Mouse (Mus musculus) kidney, postnatal 10 days (tissue): ENCODE results near the gene Sestd1.
A peak's percentile ranks its signal among the peaks of the same experiment; 100 is the strongest.

Experiments
- DNase-seq: peaks from one replicate; pipeline ENCODE4 v3.0.0; 2021; ENCODE audit warnings: mixed read lengths

Gene Sestd1

GRCm38 (mm10) chr2:77270136-77270535 lies 10.3 kb downstream of the Sestd1 start:
- DNase-seq, result no peak

GRCm38 (mm10) chr2:77268612-77269239 lies 11.7 kb downstream of the Sestd1 start:
- DNase-seq, result no peak

- DNase-seq, result no peak
These were observed 13.5 kb downstream of the Sestd1 start for GRCm38 (mm10) chr2:77266931-77267330.

GRCm38 (mm10) chr2:77266011-77266410 lies 14.4 kb downstream of the Sestd1 start:
- DNase-seq, result peak; percentile 52

- no peak for DNase-seq
These were observed 15.1 kb downstream of the Sestd1 start for GRCm38 (mm10) chr2:77265301-77265700.

- DNase-seq, result no peak
These were observed 15.8 kb downstream of the Sestd1 start for GRCm38 (mm10) chr2:77264550-77264949.

- no peak for DNase-seq
These were observed 16.6 kb downstream of the Sestd1 start for GRCm38 (mm10) chr2:77263477-77264435.

GRCm38 (mm10) chr2:77260134-77260533 lies 20.3 kb downstream of the Sestd1 start:
- DNase-seq, result peak; percentile 30

- no peak for DNase-seq
These were observed 27.2 kb downstream of the Sestd1 start for GRCm38 (mm10) chr2:77253227-77253626.

- DNase-seq, result no peak
These were observed 28.7 kb downstream of the Sestd1 start for GRCm38 (mm10) chr2:77251736-77252135.

- DNase-seq, result peak; percentile 81
These were observed 30.4 kb downstream of the Sestd1 start for GRCm38 (mm10) chr2:77249771-77250681.

- DNase-seq, result no peak
These were observed 32.0 kb downstream of the Sestd1 start for GRCm38 (mm10) chr2:77248416-77248815.

GRCm38 (mm10) chr2:77247200-77247830 lies 33.1 kb downstream of the Sestd1 start:
- no peak for DNase-seq

GRCm38 (mm10) chr2:77245806-77246205 lies 34.6 kb downstream of the Sestd1 start:
- DNase-seq, result no peak

- DNase-seq, result no peak
These were observed 38.1 kb downstream of the Sestd1 start for GRCm38 (mm10) chr2:77242248-77242647.

- DNase-seq, result no peak
These were observed 41.8 kb downstream of the Sestd1 start for GRCm38 (mm10) chr2:77238607-77239006.

- no peak for DNase-seq
These were observed 42.3 kb downstream of the Sestd1 start for GRCm38 (mm10) chr2:77238046-77238445.

- DNase-seq, result no peak
These were observed 43.5 kb downstream of the Sestd1 start for GRCm38 (mm10) chr2:77236860-77237259.

- no peak for DNase-seq
These were observed 44.5 kb downstream of the Sestd1 start for GRCm38 (mm10) chr2:77235896-77236295.

- DNase-seq, result no peak
These were observed 47.8 kb downstream of the Sestd1 start for GRCm38 (mm10) chr2:77232604-77233003.

- no peak for DNase-seq
These were observed 59.4 kb downstream of the Sestd1 start for GRCm38 (mm10) chr2:77220960-77221359.

- DNase-seq, result no peak
These were observed 67.5 kb downstream of the Sestd1 start for GRCm38 (mm10) chr2:77212885-77213284.
